Mouse (Mus musculus) gastrocnemius, adult 18-20 months (tissue): ENCODE results near the gene Pin1rt1. TPM values are rescaled to one million over a fixed set of nuclear protein-coding genes. Genes with fewer than 3 reads are reported as not detected.
A peak's percentile ranks its signal among the peaks of the same experiment; 100 is the strongest.

Source experiments
- DNase-seq: peaks from one replicate; pipeline ENCODE4 v3.0.0; 2021; ENCODE audit warnings: low spot score
- total RNA-seq, 2 experiments: library from RNA; stranded (reverse); gene quantifications; 2 replicates each; pipeline ENCODE4 v1.2.3; 2021

Gene Pin1rt1
- total RNA-seq, 2 experiments from 2014 or later = not detected

DNA sequence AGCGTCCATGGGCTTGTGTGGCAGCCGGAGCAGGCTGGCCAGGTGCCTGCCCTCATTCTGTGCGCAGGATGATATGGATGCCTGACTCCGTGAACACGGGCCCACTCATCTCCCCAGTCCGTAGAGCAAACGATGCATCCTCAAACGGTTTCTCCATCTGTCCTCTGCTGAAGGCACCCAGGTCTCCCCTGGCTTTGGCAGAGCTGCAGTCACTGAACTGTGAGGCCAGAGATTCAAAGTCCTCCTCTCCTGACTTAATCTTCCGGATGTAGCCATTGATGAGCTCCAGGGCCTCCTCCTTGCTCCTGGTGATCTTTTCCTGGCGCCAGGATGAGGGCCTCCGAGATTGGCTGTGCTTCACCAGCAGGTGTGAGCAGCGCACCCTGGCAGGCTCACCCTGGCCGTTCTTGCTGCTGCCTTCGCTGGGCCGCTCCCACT, 1.9 kb downstream of the Pin1rt1 start:
- DNase-seq = peak; percentile 20

DNA sequence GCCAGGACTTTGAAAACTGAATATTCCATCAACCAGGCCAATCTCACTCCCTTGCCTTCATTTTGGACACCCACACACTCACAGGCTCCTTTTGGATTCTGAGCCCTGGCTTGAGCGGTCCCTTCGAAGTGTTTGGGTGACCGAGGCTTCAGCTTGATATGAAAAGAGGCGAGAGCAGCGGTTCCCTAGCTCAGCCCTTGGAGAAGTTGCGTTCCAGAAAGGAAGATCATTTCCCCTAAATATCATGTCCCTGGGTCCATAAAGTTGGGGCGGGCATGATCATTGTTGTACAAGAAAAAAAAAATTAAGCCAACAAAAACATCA, 3.7 kb downstream of the Pin1rt1 start:
- no peak for DNase-seq

DNA sequence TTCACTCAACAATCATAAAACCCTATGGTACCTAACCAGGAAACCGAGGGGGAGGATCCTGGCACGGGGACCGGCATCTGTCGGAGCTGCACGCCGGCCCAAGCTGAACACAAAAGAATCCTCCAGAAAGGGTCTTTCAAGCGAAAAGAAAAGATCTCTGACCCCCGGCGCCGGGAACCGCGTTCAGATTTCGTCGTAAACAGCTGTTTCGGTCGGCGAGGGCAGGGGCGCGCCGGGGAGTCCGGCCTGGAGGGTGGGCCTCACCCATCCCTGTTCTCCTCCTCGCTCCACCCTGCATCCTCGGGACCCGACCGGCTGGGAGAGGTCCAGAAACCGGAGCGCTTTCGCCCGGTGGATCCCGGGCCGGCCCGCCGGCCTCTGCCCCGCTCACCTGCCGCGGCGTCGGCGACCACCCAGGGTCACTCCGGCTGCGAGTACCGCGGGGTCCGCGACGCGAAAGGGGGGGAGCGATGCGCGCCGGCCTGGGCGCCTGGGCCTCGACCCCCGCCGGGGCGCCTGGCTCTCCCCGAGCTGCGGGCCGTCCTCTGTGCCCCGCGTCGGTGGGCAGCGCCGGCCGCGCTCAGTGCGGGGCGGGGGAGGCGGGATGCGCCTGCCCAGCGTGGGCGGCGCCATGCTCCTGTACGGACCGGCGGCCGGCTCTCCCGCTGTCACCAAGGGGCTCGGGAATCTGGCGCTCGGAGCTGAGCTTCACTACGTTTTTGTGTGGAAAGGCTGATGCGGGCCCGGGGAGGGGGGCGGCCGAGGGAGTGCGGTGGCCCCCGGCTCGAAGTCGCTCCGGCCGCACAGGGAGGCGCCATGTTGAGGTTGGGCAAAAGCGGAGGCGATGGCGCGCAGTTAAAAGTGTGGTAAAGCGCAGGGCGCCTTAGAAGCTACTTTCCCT, 4.3 kb downstream of the Pin1rt1 start, which contains the start of gene Tcp11l1:
Gene Tcp11l1 (minus strand): TSS at position 585 of the 901 bp plus-strand sequence.
- DNase-seq = peak; percentile 55

DNA sequence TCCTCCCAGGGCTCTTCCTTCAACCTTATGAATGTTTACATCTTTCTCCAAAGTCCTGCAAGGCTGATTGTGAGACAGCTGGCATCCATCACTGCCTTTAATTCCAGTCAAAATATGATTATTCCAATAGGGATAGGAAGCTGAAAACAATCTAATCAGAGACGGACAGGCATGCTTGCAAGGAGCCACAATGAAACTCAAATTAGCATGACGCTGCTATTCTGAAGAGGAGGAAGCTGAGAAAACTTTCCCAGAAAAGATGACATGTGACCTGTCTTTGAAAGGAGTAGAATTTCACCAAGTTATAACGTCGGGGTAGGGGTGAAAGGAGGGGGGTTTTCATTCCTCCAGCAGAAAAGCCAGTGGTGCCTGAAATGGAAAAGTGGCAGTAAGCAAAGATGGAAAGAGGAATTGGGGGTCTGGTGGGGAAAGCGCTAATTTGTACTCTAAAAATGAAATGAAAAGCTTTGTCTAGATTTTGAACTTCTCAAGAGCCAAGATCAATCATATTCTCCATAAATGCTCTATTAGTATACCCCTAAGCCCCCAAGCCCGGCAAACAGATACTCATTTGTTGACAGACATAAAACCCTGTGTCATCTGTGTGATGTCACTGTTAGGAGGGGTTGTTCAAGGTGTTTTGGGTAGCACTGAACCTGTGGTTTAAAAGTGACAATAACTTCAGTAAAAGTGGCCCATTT, 5.4 kb downstream of the Pin1rt1 start:
- DNase-seq = no peak

DNA sequence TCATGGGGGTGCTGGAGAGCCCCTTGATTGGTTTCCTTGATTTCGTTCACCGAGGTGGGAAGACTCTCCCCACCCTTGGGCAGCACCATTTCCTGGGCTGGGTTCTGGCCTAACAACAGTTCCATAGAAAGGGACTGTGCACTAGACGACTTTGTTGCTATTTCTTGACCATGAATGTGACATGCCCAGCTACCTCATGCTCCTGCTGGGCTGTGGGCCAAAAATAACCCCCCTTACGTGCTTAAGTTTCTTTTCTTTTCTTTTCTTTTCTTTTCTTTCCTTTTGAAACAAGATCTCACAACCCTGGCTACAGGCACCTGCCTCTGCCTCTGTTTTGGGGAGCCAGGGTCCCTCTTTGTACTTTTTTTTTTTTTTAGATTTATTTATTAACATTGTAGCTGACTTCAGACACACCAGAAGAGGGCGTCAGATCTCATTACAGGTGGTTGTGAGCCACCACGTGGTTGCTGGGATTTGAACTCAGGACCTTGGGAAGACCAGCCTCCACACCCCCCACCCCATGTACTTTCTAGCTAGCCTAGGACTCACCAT, 6.3 kb downstream of the Pin1rt1 start:
- DNase-seq = no peak

DNA sequence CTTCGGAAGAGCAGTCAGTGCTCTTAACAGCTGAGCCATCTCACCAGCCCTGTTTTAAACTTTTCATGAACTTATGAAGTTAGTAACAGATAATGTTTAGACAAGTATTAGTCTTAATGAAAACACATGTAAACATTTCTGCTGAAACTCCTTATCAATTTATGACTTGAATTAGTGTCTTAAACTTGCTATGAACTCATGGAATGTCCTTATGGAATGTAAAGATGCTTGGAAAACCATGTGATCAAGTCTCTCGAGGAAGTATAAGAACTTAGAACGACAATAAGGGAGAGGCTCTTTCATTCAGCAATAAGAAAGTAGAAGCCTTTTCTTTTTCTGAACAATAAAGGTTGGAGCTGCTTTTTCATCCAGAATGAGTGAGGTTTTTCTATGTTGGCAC, 11.8 kb downstream of the Pin1rt1 start:
- no peak for DNase-seq

DNA sequence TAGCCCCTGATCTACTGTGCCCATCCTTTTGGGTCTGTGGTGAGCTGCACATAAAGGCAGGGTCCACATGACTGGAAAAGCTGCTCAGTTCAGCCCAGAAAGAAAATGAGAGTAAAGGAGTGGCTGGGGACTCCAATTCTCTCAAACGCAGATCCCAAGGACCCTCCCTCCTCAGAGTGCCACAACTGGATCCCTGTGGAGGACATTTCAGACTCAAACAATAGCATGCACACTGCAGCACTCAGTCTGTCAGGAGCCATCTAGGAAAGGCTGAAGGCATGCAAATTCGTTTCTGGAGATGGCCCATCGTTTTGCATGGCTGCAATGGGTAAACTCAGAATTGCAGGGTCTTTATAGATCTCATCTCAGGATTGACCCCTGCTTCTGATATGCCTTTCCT, 13.0 kb downstream of the Pin1rt1 start:
- DNase-seq = no peak

DNA sequence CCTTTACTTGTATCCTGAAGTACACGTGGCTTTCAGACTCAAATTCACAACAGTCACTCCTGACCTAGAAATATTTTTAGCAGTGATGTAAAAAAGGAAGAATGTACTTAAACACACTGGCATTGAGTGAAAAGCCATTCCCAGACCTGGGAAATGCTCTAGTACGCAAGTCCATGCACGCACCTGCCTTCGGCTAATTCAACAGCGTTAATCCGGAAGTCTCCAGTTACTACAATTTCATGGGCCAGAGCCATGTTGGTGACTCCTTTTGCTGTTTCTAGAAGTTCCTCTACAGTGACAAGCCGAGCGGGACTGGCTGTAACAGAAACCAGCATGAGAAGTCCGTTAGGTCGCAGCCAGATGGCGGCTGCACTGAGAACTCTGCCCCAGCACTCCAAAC, 16.5 kb downstream of the Pin1rt1 start:
- DNase-seq = peak; percentile 15

DNA sequence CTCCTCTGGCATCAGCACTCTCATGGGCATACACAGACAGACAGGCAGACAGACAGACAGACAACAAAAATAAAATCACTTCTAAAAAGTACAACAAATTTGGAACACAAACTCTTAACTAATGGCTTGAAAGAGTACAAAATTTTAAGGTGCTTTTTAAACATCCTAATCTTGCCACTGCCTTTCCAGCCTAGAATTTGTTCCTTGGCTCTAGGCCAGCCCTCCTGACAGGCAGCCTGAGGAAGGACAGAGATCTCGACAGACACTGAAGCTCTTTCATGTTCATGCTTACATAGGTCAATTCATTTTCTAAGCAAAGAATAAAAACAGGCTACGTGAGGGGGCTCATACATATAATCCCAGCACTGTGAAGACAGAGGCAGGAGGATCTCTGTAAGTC, 23.6 kb downstream of the Pin1rt1 start:
- DNase-seq = no peak

DNA sequence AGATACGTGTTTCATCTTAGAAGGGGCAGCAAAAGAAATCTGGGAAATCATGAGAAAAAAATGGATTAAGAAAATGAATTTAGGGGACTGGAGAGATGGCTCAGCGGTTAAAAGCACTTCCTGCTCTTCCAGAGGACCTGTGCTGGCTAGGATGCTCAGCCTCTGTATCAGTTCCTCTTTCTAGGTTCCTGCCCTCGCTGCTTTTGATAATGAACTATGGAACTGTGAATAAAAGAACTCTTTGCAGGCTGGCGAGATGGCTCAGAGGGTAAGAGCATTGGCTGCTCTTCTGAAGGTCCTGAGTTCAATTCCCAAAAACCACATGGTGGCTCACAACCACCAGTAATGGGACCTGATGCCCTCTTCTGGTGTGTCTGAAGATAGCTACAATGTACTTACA, 25.5 kb downstream of the Pin1rt1 start:
- no peak for DNase-seq

DNA sequence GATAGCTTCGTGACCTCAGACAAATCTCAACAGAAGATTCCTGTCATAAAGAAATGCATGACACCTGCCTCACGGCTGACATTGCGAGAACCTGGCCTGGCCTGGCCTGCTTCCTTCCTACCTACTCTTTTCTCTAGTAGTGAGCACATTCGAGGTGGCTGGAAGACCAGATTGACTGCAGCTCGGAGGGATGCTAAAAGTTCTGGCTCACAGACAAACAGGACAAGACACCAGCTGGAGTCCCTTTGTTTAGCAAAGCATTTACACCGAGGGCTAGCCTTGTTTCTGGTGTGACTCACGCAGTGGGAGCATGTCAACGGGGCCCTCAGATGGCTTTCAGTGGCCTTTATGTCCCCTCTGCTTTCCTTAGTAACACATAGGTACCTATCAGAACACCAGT, 27.5 kb downstream of the Pin1rt1 start:
- no peak for DNase-seq

DNA sequence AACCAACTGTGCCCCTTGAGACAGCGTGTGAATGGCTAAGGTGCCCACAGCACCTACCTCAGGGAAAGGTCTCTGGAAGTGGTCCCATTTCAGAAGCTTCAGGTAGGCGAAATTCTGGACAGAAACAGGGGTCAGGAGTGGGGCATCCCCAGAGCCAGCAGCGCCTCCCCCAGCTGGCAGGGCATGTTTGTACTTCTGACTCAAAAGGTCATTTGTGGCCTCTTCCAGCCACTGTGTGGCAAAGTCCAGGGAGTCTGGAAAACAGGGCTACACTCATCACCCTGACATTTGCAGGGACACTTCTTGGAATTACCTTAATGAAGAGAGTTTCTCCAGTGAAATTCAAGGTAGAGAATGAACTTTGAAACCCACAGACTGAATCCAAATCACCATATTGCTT, 27.9 kb downstream of the Pin1rt1 start:
- no peak for DNase-seq

DNA sequence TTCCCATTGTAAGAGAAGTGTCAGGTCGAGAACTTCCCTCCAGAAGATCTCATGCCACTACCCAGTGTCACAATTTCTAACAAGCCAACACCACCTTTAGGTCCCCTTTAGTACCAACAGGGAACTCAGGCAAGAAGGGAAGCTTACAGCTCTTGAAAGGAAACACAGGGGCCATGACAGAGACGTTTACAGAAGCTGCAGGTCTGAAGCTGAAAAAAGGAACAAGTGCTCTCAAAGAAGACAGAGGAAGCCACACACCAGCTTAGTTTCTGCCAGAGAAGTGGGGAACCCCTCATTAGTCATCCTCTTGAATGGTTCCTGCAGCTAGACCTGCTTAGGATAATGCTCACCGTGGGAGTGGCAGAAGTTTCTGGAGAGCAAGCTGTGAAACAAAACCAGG, 28.9 kb downstream of the Pin1rt1 start:
- no peak for DNase-seq

DNA sequence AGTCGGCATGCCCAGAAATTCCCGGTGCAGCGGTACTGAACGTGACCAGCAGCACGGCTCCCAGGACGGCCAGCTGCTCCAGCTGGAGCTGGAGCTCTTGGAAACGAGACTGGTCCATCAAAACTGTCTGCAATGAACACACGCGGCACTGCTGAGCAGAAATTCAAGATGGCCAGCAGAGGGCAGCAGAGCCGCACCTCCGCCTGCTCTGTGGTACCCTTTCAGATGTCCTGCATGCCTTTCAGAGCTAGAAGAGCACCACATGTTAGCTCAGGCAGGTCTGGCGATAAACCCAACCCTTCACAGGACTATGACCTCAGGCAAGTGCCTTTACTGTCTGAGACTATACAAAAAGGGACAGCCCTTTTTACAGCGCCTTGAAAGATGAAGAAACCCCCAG, 30.8 kb downstream of the Pin1rt1 start:
- DNase-seq = peak; percentile 70

DNA sequence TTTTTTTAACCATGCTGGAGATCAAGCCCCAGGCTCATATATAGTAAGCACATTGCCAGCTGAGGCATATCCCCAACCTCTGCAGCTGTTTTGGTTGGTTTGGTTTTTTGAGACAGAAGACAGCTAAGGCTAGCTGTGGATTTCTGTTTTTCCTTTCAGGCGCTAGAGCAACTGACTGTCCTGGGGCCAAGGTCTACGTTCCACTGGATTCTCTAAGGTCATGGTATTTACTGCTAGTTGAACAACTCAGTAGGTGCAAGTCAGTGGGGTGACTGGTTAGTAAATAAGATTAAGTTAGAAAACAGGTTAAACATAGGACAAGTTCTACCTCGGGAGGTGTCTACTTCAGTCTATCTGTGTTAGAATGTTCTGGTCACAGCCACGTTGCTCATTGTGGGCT, 31.4 kb downstream of the Pin1rt1 start:
- DNase-seq = no peak

DNA sequence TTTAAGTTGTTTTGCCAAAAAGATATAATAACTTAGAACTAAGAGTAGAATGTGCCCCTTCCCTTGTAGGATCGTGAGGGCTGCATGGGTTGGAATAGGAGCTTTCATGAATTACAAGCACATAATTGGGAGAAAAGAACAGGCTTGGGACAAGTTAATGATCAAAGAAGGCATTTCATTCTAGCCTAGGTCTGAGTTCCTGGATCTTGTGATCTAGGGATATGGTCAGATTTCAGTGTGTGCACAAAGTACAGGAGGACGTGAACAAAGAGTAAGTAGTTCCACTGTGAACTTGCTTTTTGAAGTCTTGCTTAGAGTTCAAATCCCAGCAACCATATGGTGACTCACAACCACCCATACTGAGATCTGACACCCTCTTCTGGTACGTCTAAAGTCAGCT, 38.9 kb downstream of the Pin1rt1 start:
- no peak for DNase-seq

DNA sequence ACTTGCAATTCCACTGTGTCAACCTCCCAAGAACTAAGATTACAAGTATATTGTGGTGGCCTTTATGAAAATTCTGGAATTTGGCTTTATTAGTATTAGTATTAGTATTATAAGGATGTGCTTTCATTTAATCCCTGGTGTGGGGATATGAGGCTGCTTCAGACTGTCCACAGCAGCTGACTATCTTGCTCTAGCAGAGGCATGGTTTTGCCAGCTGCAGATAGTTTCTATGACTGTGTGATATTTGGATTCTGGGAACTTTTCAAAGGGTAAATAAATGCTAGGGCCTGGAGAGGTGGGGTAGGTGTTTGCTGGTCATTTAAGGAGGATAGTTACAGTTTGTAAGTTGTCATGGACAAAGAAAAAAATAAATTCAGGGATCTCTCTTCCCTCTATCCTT, 44.5 kb downstream of the Pin1rt1 start:
- no peak for DNase-seq

DNA sequence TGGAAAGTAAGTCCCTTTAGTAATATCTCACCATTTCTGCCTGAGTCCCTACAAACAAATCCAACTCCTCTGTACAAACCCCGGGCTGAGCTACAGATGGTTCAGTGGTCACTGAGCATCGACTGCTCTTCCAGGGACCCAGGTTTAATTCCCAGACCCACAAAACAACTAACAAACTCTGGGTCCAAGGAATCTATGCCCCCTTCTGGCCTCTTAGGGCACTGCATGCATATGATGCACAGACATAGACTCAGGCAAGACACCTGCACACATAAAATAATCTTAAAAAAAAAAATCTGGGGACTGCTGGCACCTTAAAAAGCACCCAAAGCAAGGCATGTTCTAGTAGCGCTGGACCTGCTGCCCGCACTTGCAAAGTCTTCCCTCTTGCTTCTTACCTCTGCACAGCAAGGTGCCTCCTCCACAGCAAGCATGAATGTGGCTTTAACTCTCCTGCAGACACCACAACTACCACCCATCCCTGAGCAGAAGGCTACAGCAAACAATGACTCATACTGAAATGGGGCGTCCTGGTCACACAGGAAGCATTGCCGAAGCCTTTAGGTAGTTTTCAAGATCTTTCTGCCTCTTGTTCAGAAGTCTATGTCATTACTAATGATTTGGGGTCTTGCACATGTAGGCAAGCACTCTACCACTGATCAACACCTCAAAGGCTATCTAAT, 46.9 kb downstream of the Pin1rt1 start:
- no peak for DNase-seq
